Comparison of ENCODE assay signal across 24 mouse cellular contexts in genomic region chr9:64220603-64221002, GRCm38 (mm10). TPM values are rescaled to one million over a fixed set of nuclear protein-coding genes. Genes with fewer than 3 reads are reported as not detected.
DNase-seq lines count a peak whose midpoint lies in the region; ATAC-seq and TF ChIP-seq lines count a peak whose summit lies in the region.
"Had no signal": no experiment of that assay in that cellular context is flagged by ENCODE, and none has a peak within 500 bp of the region (broad histone marks: within the 10 kb centered on the region; RNA-seq: fewer than 3 reads in every experiment).

No protein-coding gene starts in this region.

- H3K9ac ChIP-seq in kidney, embryonic 15.5 days, result no peak overlapping the region
- no peak overlapping the region for H3K9ac ChIP-seq in midbrain, embryonic 11.5 days (ENCODE audit: low read length)
- no peak overlapping the region for H3K9ac ChIP-seq in midbrain, postnatal 0 days (replicated peaks; ENCODE audit: low read length, poor library complexity, severe bottlenecking)
- no peak overlapping the region for H3K9ac ChIP-seq in intestine, postnatal 0 days (ENCODE audit: low read depth, low read length)
- H3K9ac ChIP-seq: embryonic facial prominence, embryonic 12.5 days; forebrain, embryonic 12.5 days; heart, embryonic 15.5 days; hindbrain, embryonic 13.5 days had no signal

- H3K9me3 ChIP-seq in kidney, embryonic 15.5 days (replicated peaks), result no peaks in the 10 kb centered on the region
- H3K9me3 ChIP-seq in midbrain, embryonic 11.5 days (ENCODE audit: control insufficient read depth, low read length), result no peaks in the 10 kb centered on the region
- H3K9me3 ChIP-seq in midbrain, postnatal 0 days (ENCODE audit: low read length), result no peaks in the 10 kb centered on the region
- no peaks in the 10 kb centered on the region for H3K9me3 ChIP-seq in intestine, postnatal 0 days (ENCODE audit: control insufficient read depth)
- H3K9me3 ChIP-seq: embryonic facial prominence, embryonic 12.5 days; forebrain, embryonic 12.5 days; heart, embryonic 15.5 days; hindbrain, embryonic 13.5 days had no signal

- peaks cover 41% of the 10 kb centered on the region for H3K4me1 ChIP-seq in kidney, embryonic 15.5 days
- H3K4me1 ChIP-seq in midbrain, embryonic 11.5 days (ENCODE audit: control insufficient read depth, insufficient read depth, low read length), result 0 out of 2 replicates have a peak, but pooled peaks cover 2% of the 10 kb centered on the region
- H3K4me1 ChIP-seq in midbrain, postnatal 0 days (ENCODE audit: insufficient read depth, low read length), result no peaks in the 10 kb centered on the region
- no peaks in the 10 kb centered on the region for H3K4me1 ChIP-seq in intestine, postnatal 0 days (replicated peaks; ENCODE audit: control insufficient read depth, insufficient read depth, low read length)
- H3K4me1 ChIP-seq: forebrain, embryonic 12.5 days; hindbrain, embryonic 13.5 days had no signal

- 36% methylated on average over 1 of the region's 1 CpGs for WGBS in kidney, embryonic 15.5 days
- WGBS in midbrain, embryonic 11.5 days, result 50% methylated on average over 1 of the region's 1 CpGs
- 73% methylated on average over 1 of the region's 1 CpGs for WGBS in midbrain, postnatal 0 days
- 29% methylated on average over 1 of the region's 1 CpGs for WGBS in intestine, postnatal 0 days

- H3K36me3 ChIP-seq in kidney, embryonic 15.5 days, result no peaks in the 10 kb centered on the region
- no peaks in the 10 kb centered on the region for H3K36me3 ChIP-seq in midbrain, embryonic 11.5 days (ENCODE audit: control insufficient read depth, insufficient read depth, low read length)
- no peaks in the 10 kb centered on the region for H3K36me3 ChIP-seq in midbrain, postnatal 0 days (ENCODE audit: insufficient read depth, low read length)
- H3K36me3 ChIP-seq in intestine, postnatal 0 days (ENCODE audit: control insufficient read depth, insufficient read depth), result no peaks in the 10 kb centered on the region
- H3K36me3 ChIP-seq: embryonic facial prominence, embryonic 12.5 days; forebrain, embryonic 12.5 days; heart, embryonic 15.5 days; hindbrain, embryonic 13.5 days had no signal

- no peaks in the 10 kb centered on the region for H3K27me3 ChIP-seq in kidney, embryonic 15.5 days
- no peaks in the 10 kb centered on the region for H3K27me3 ChIP-seq in midbrain, embryonic 11.5 days (ENCODE audit: control insufficient read depth, insufficient read depth, low read length)
- H3K27me3 ChIP-seq in midbrain, postnatal 0 days (ENCODE audit: insufficient read depth, low read length), result no peaks in the 10 kb centered on the region
- H3K27me3 ChIP-seq in intestine, postnatal 0 days (replicated peaks; ENCODE audit: control insufficient read depth, insufficient read depth, low read length), result no peaks in the 10 kb centered on the region
- H3K27me3 ChIP-seq: embryonic facial prominence, embryonic 12.5 days; forebrain, embryonic 12.5 days; heart, embryonic 15.5 days; hindbrain, embryonic 13.5 days had no signal

- no peak for TF ChIP-seq CTCF in midbrain, postnatal 0 days (IDR thresholded peaks at IDR 0.05)
- no peak for TF ChIP-seq CTCF in intestine, postnatal 0 days (IDR thresholded peaks at IDR 0.05; ENCODE audit: low read depth)

- H3K27ac ChIP-seq in kidney, embryonic 15.5 days, result peak overlapping the region; percentile 75
- H3K27ac ChIP-seq in midbrain, embryonic 11.5 days (ENCODE audit: low read depth, low read length), result no peak overlapping the region
- no peak overlapping the region for H3K27ac ChIP-seq in midbrain, postnatal 0 days (ENCODE audit: low read depth, low read length)
- peak overlapping the region; percentile 42; the same call in 1 of the 2 replicates for H3K27ac ChIP-seq in intestine, postnatal 0 days (ENCODE audit: low read depth, low read length)
- H3K27ac ChIP-seq: forebrain, embryonic 12.5 days; heart, adult 2 months; heart, embryonic 15.5 days; hindbrain, embryonic 13.5 days; hindbrain, postnatal 0 days had no signal

- H3K4me2 ChIP-seq in kidney, embryonic 15.5 days, result no peak overlapping the region
- no peak overlapping the region for H3K4me2 ChIP-seq in midbrain, embryonic 11.5 days
- no peak overlapping the region for H3K4me2 ChIP-seq in midbrain, postnatal 0 days (ENCODE audit: low read depth, low read length, poor library complexity, severe bottlenecking)
- H3K4me2 ChIP-seq in intestine, postnatal 0 days (replicated peaks; ENCODE audit: low read depth), result no peak overlapping the region
- H3K4me2 ChIP-seq: embryonic facial prominence, embryonic 12.5 days; forebrain, embryonic 12.5 days; heart, embryonic 11.5 days; heart, embryonic 15.5 days; hindbrain, embryonic 13.5 days had no signal

- no peak overlapping the region for H3K4me3 ChIP-seq in kidney, embryonic 15.5 days (replicated peaks)
- no peak overlapping the region for H3K4me3 ChIP-seq in midbrain, embryonic 11.5 days (ENCODE audit: low read depth, low read length)
- no peak overlapping the region for H3K4me3 ChIP-seq in midbrain, postnatal 0 days (ENCODE audit: low read depth, low read length)
- no peak overlapping the region for H3K4me3 ChIP-seq in intestine, postnatal 0 days (ENCODE audit: low read depth, low read length)
- H3K4me3 ChIP-seq: embryonic facial prominence, embryonic 12.5 days; forebrain, embryonic 12.5 days; heart, adult 2 months; heart, embryonic 15.5 days; hindbrain, embryonic 13.5 days had no signal

- no peak for ATAC-seq in kidney, embryonic 15.5 days (replicated peaks; ENCODE audit: low FRiP score)
- ATAC-seq in midbrain, embryonic 11.5 days (ENCODE audit: low FRiP score), result no peak
- ATAC-seq in midbrain, postnatal 0 days (ENCODE audit: low FRiP score), result no peak
- ATAC-seq in intestine, postnatal 0 days, result peak; percentile 44; the same call in 1 of the 2 replicates
- no peak for ATAC-seq in megakaryocyte progenitor cell, adult 5-6 weeks (replicated peaks; ENCODE audit: poor library complexity)
- ATAC-seq: forebrain, embryonic 16.5 days; hindbrain, postnatal 0 days had no signal

- no peak for DNase-seq in kidney, adult 9 months
- DNase-seq in midbrain, embryonic 11.5 days (ENCODE audit: low spot score, missing footprints), result peak; percentile 41
- DNase-seq in midbrain, postnatal 0 days (ENCODE audit: low spot score), result no peak
- DNase-seq in yolk sac, embryonic 10.5 days (ENCODE audit: low spot score), result peak; percentile 37
- DNase-seq in gastrocnemius, postnatal 25 days, result no peak
- DNase-seq: adrenal gland, postnatal 14 days; cerebellum, adult 11-12 months; cerebellum, adult 9-11 months; cerebellum, postnatal 36 days; gastrocnemius, postnatal 10 days; heart, adult 2 months; heart, postnatal 14 days had no signal

RNA-seq across cellular contexts. Expression of gene Uchl4, which starts 14.4 kb away (rescaled TPM):
- 2.9 and 3.0 TPM in 2 replicates for polyA plus RNA-seq in kidney, embryonic 15.5 days (2015; fragmentation: Nextera tagmentation; extraction: Ambion mirVana)
- 1.8 and 2.6 TPM in 2 replicates for polyA plus RNA-seq in midbrain, embryonic 11.5 days (2014; fragmentation: Nextera tagmentation; extraction: Ambion mirVana)
- total RNA-seq in midbrain, postnatal 0 days (2014; rRNA removed), result 0.61 and 0.66 TPM in 2 replicates
- 1.2 and 2.4 TPM in 2 replicates for polyA plus RNA-seq in midbrain, postnatal 0 days (2015; fragmentation: Nextera tagmentation; extraction: Ambion mirVana)
- polyA plus RNA-seq in intestine, postnatal 0 days (2015; fragmentation: Nextera tagmentation; extraction: Ambion mirVana), result 1.8 and 2.0 TPM in 2 replicates
- total RNA-seq in megakaryocyte progenitor cell, adult 5-6 weeks (2015), result 0.62 and 0.88 TPM in 2 replicates
- total RNA-seq in megakaryocyte progenitor cell, adult 5-6 weeks (2017), result 1.1 and 1.4 TPM in 2 replicates
- 1 to 10 TPM; 1.4 to 1.8 TPM for total RNA-seq in gastrocnemius, postnatal 25 days (2021)
- total RNA-seq: hematopoietic stem cell, adult 5-6 weeks; hindbrain, postnatal 0 days had no signal
- polyA plus RNA-seq: gonadal fat pad, adult 2 months had no signal

RNA-seq across cellular contexts. Expression of gene Map2k1, which starts 32.8 kb away (rescaled TPM):
- polyA plus RNA-seq in kidney, embryonic 15.5 days (2015; fragmentation: Nextera tagmentation; extraction: Ambion mirVana), result 80.4 and 81.7 TPM in 2 replicates
- polyA plus RNA-seq in midbrain, embryonic 11.5 days (2014; fragmentation: Nextera tagmentation; extraction: Ambion mirVana), result 78.2 and 78.8 TPM in 2 replicates
- 86.9 and 87.4 TPM in 2 replicates for total RNA-seq in midbrain, postnatal 0 days (2014; rRNA removed)
- polyA plus RNA-seq in midbrain, postnatal 0 days (2015; fragmentation: Nextera tagmentation; extraction: Ambion mirVana), result 70.6 and 74.6 TPM in 2 replicates
- 82.1 and 84.0 TPM in 2 replicates for polyA plus RNA-seq in intestine, postnatal 0 days (2015; fragmentation: Nextera tagmentation; extraction: Ambion mirVana)
- 34.0 and 38.3 TPM in 2 replicates for total RNA-seq in megakaryocyte progenitor cell, adult 5-6 weeks (2015)
- total RNA-seq in megakaryocyte progenitor cell, adult 5-6 weeks (2017), result 47.0 and 54.7 TPM in 2 replicates
- total RNA-seq in gastrocnemius, postnatal 25 days (2021), result 10 to 100 TPM; 47.2 to 47.4 TPM

RNA-seq across cellular contexts. Expression of gene Snapc5, which starts 41.5 kb away (rescaled TPM):
- polyA plus RNA-seq in kidney, embryonic 15.5 days (2015; fragmentation: Nextera tagmentation; extraction: Ambion mirVana), result 34.3 and 35.6 TPM in 2 replicates
- 37.3 and 37.4 TPM in 2 replicates for polyA plus RNA-seq in midbrain, embryonic 11.5 days (2014; fragmentation: Nextera tagmentation; extraction: Ambion mirVana)
- total RNA-seq in midbrain, postnatal 0 days (2014; rRNA removed), result 6.3 and 7.0 TPM in 2 replicates
- polyA plus RNA-seq in midbrain, postnatal 0 days (2015; fragmentation: Nextera tagmentation; extraction: Ambion mirVana), result 24.4 and 25.9 TPM in 2 replicates
- 32.9 and 36.7 TPM in 2 replicates for polyA plus RNA-seq in intestine, postnatal 0 days (2015; fragmentation: Nextera tagmentation; extraction: Ambion mirVana)
- 16.5 and 20.7 TPM in 2 replicates for total RNA-seq in megakaryocyte progenitor cell, adult 5-6 weeks (2015)
- 47.4 and 48.2 TPM in 2 replicates for total RNA-seq in megakaryocyte progenitor cell, adult 5-6 weeks (2017)
- total RNA-seq in gastrocnemius, postnatal 25 days (2021), result 10 to 100 TPM; 17.9 to 18.5 TPM

RNA-seq across cellular contexts. Expression of gene Rpl4, which starts 47.4 kb away (rescaled TPM):
- polyA plus RNA-seq in kidney, embryonic 15.5 days (2015; fragmentation: Nextera tagmentation; extraction: Ambion mirVana), result 1,178 and 1,188 TPM in 2 replicates
- 1,103 and 1,131 TPM in 2 replicates for polyA plus RNA-seq in midbrain, embryonic 11.5 days (2014; fragmentation: Nextera tagmentation; extraction: Ambion mirVana)
- 541 and 706 TPM in 2 replicates for total RNA-seq in midbrain, postnatal 0 days (2014; rRNA removed)
- 597 and 607 TPM in 2 replicates for polyA plus RNA-seq in midbrain, postnatal 0 days (2015; fragmentation: Nextera tagmentation; extraction: Ambion mirVana)
- 575 and 580 TPM in 2 replicates for polyA plus RNA-seq in intestine, postnatal 0 days (2015; fragmentation: Nextera tagmentation; extraction: Ambion mirVana)
- total RNA-seq in megakaryocyte progenitor cell, adult 5-6 weeks (2015), result 4,149 and 4,331 TPM in 2 replicates
- total RNA-seq in megakaryocyte progenitor cell, adult 5-6 weeks (2017), result 2,914 and 3,251 TPM in 2 replicates
- total RNA-seq in gastrocnemius, postnatal 25 days (2021), result 100 to 1,000 TPM; 458 to 485 TPM

RNA-seq across cellular contexts. Expression of gene Zwilch, which starts 47.7 kb away (rescaled TPM):
- polyA plus RNA-seq in kidney, embryonic 15.5 days (2015; fragmentation: Nextera tagmentation; extraction: Ambion mirVana), result 26.3 and 29.1 TPM in 2 replicates
- polyA plus RNA-seq in midbrain, embryonic 11.5 days (2014; fragmentation: Nextera tagmentation; extraction: Ambion mirVana), result 30.5 and 32.8 TPM in 2 replicates
- total RNA-seq in midbrain, postnatal 0 days (2014; rRNA removed), result 7.7 and 12.0 TPM in 2 replicates
- 2.0 and 2.5 TPM in 2 replicates for polyA plus RNA-seq in midbrain, postnatal 0 days (2015; fragmentation: Nextera tagmentation; extraction: Ambion mirVana)
- 3.0 and 4.1 TPM in 2 replicates for polyA plus RNA-seq in intestine, postnatal 0 days (2015; fragmentation: Nextera tagmentation; extraction: Ambion mirVana)
- total RNA-seq in megakaryocyte progenitor cell, adult 5-6 weeks (2015), result 37.7 and 48.5 TPM in 2 replicates
- 134 and 155 TPM in 2 replicates for total RNA-seq in megakaryocyte progenitor cell, adult 5-6 weeks (2017)
- total RNA-seq in gastrocnemius, postnatal 25 days (2021), result under 1 TPM; 0.38 to 0.88 TPM

Comparison
In these comparisons a context has a peak if more than half of its experiments do, and no peak if none do; other contexts are left out.
1. DNase-seq: peak in midbrain, embryonic 11.5 days (single experiment) and yolk sac, embryonic 10.5 days (single experiment); none in kidney, adult 9 months (single experiment), midbrain, postnatal 0 days (single experiment) and gastrocnemius, postnatal 25 days (single experiment).
2. H3K27ac ChIP-seq: peak in kidney, embryonic 15.5 days (single experiment) and intestine, postnatal 0 days (single experiment); none in midbrain, embryonic 11.5 days (single experiment) and midbrain, postnatal 0 days (single experiment).